Mouse (Mus musculus) cerebellum, adult 2 months (tissue): ENCODE data around the gene Nt5c2. TPM values are rescaled to one million over a fixed set of nuclear protein-coding genes. Genes with fewer than 3 reads are reported as not detected.
A peak's percentile ranks its signal among the peaks of the same experiment; 100 is the strongest.

Source experiments
- DNase-seq, 2 experiments: peaks; one replicate each; pipeline ENCODE4 v3.0.0; 2021
- H3K27ac ChIP-seq: fragments of 200-500 bp; 2 replicates; pipeline ENCODE4 v1.5.1; 2012; ENCODE audit warnings: low read length, control low read depth, inconsistent platforms; ENCODE audit not compliant: insufficient read depth
- H3K27me3 ChIP-seq: fragments of 200-500 bp; 2 replicates; pipeline ENCODE4 v1.6.1; 2012; ENCODE audit warnings: inconsistent platforms, mild to moderate bottlenecking, low read length, moderate library complexity; ENCODE audit not compliant: control insufficient read depth, insufficient read depth
- H3K4me1 ChIP-seq: fragments of 200-500 bp; 2 replicates; pipeline ENCODE4 v1.6.1; 2011; ENCODE audit warnings: low read length; ENCODE audit not compliant: control insufficient read depth, insufficient read depth
- H3K4me3 ChIP-seq: fragments of 200-500 bp; replicated peaks from 2 replicates; pipeline ENCODE3; 2011; ENCODE audit warnings: mild to moderate bottlenecking, low read depth, low read length, control low read depth; ENCODE audit not compliant: insufficient read depth
- CTCF ChIP-seq: fragments of 200-500 bp; IDR thresholded peaks from 2 replicates; pipeline ENCODE4 v1.5.1; 2011; ENCODE audit warnings: low read depth, mild to moderate bottlenecking, control low read depth, low read length, moderate library complexity, borderline replicate concordance; ENCODE audit not compliant: insufficient read depth
- POLR2A ChIP-seq: fragments of 200-500 bp; IDR thresholded peaks from 2 replicates; pipeline ENCODE4 v1.6.1; 2011; ENCODE audit warnings: low read length, control low read depth, borderline replicate concordance; ENCODE audit not compliant: insufficient read depth
- whole genome bisulfite sequencing: fragments of 180-500 bp; shearing (Covaris S2); methylation state at CpG from one replicate; pipeline ENCODE4 v1.1.7; 2018; 5-methylcytosine and 5-hydroxymethylcytosine counted together
- polyA plus RNA-seq: library from polyadenylated mRNA; depleted of rRNA; stranded (reverse); fragments of >200 nt; gene quantifications from 2 replicates; pipeline ENCODE4 v1.2.3, GENCODE M21; 2012

Gene Nt5c2
- polyA plus RNA-seq, 1 experiment, result 49.3 TPM

GRCm38 (mm10) chr19:46897135-46897534 is 117.8 kb downstream of the Nt5c2 start:
- H3K27ac ChIP-seq, result no peak overlapping the region
- 90% methylated on average over 3 of the region's 3 CpGs for WGBS
- H3K4me3 ChIP-seq, result no peak overlapping the region
- TF ChIP-seq POLR2A (no peak), CTCF (peak; percentile 20; the same call in 1 of the 2 replicates)
- DNase-seq, result peak in 1 of 2 experiments; percentile 8
- peaks cover 19% of the 10 kb centered on the region for H3K4me1 ChIP-seq
- H3K27me3 ChIP-seq, result no peaks in the 10 kb centered on the region

- Histone ChIP-seq H3K4me1 (peaks cover 6% of the 10 kb centered on the region), H3K27me3 (no peaks in the 10 kb centered on the region), H3K4me3 (no peak overlapping the region), H3K27ac (no peak overlapping the region)
- TF ChIP-seq CTCF (no peak), POLR2A (no peak)
- no peak for DNase-seq
- WGBS, result 92% methylated on average over 7 of the region's 7 CpGs
These were observed 121.5 kb downstream of the Nt5c2 start for GRCm38 (mm10) chr19:46893484-46893883.

- H3K4me3 ChIP-seq, result no peak overlapping the region
- DNase-seq, result no peak
- H3K4me1 ChIP-seq, result peaks cover under 1% of the 10 kb centered on the region; the same call in 1 of the 2 replicates
- 87% methylated on average over 3 of the region's 3 CpGs for WGBS
- no peaks in the 10 kb centered on the region for H3K27me3 ChIP-seq
- TF ChIP-seq CTCF, result no peak
- no peak for TF ChIP-seq POLR2A
- no peak overlapping the region for H3K27ac ChIP-seq
These were observed 122.1 kb downstream of the Nt5c2 start for GRCm38 (mm10) chr19:46892856-46893255.

- 90% methylated on average over 8 of the region's 8 CpGs for WGBS
- no peak for TF ChIP-seq POLR2A
- TF ChIP-seq CTCF, result no peak
- H3K27ac ChIP-seq, result no peak overlapping the region
- no peaks in the 10 kb centered on the region for H3K4me1 ChIP-seq
- no peaks in the 10 kb centered on the region for H3K27me3 ChIP-seq
- H3K4me3 ChIP-seq, result no peak overlapping the region
- DNase-seq, result no peak
These were observed 124.3 kb downstream of the Nt5c2 start for GRCm38 (mm10) chr19:46890657-46891056.

DNA sequence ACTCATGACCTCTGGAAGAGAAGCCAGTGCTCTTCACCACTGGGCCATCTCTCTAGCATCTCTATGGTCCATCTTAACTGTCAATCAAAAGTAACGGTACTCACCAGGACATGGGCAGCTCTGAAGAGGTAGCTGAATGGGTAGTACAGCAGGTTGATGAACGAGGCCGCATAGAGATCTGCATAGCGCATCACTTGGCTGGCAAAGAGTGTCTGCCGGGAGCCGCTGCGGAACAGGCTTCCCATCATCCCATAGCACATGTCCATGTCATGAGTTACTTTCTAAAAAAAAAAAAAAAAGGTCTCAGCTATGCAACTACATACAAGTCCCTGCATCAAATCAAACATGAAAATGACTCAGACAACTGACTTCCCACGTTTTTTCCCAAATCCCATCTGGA is 125.3 kb downstream of the Nt5c2 start:
- H3K27ac ChIP-seq, result no peak overlapping the region
- WGBS, result 88% methylated on average over 8 of the region's 8 CpGs

DNA sequence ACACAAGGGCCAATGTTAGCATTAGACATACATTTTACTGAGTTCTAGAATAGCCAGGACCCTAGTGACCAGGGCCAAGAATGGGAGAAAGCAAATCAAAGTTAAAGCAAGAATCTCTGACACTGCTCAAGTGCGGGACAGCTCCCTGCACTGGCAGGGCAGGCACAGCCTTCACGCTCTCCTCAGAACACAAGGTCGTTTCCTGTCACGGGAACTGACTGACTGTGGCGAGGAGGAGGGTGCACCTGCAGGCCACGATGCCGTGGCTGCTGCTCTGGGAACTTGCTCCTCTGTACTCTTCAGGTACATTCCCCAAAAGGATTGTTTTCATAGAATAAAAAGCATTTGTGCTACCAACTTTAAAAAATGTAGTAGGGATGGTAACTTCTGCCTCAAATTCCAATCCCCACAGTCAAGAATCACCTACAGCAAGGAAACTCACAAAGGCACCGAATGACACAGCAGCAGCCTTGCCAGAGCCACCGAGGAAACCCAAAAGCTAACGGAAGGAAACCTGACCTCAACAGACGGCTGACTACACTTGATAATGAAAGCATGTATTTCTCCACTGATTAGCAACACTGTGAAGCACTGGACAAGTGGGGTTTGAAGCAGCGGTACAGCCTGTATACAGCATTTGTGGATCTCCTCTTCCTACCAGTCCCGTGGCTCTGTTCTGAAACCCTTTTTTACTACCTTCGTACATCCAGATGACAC is 127.0 kb downstream of the Nt5c2 start:
- Histone ChIP-seq H3K27ac (no peak overlapping the region), H3K4me3 (no peak overlapping the region), H3K4me1 (no peaks in the 10 kb centered on the region), H3K27me3 (no peaks in the 10 kb centered on the region)
- TF ChIP-seq CTCF, result no peak
- TF ChIP-seq POLR2A, result no peak
- no peak for DNase-seq
- WGBS, result 83% methylated on average over 14 of the region's 14 CpGs

More for the DNA sequence above, 125.3 kb downstream of the Nt5c2 start:
- TF ChIP-seq POLR2A (no peak), CTCF (no peak)
- no peak for DNase-seq
- Histone ChIP-seq H3K27me3 (no peaks in the 10 kb centered on the region), H3K4me3 (no peak overlapping the region), H3K4me1 (no peaks in the 10 kb centered on the region)

GRCm38 (mm10) chr19:46886826-46887225 is 128.1 kb downstream of the Nt5c2 start:
- WGBS, result 81% methylated on average over 7 of the region's 7 CpGs

GRCm38 (mm10) chr19:46885365-46885764 is 129.6 kb downstream of the Nt5c2 start:
- no peak for DNase-seq
- Histone ChIP-seq H3K27me3 (no peaks in the 10 kb centered on the region), H3K4me1 (peaks cover 6% of the 10 kb centered on the region), H3K27ac (no peak overlapping the region), H3K4me3 (no peak overlapping the region)
- no peak for TF ChIP-seq CTCF
- 66% methylated on average over 4 of the region's 4 CpGs for WGBS

More at GRCm38 (mm10) chr19:46886826-46887225, 128.1 kb downstream of the Nt5c2 start:
- DNase-seq, result no peak
- H3K27ac ChIP-seq, result no peak overlapping the region
- no peaks in the 10 kb centered on the region for H3K27me3 ChIP-seq
- TF ChIP-seq CTCF (no peak), POLR2A (no peak)
- H3K4me3 ChIP-seq, result no peak overlapping the region
- no peaks in the 10 kb centered on the region for H3K4me1 ChIP-seq
